Comparison of ENCODE assay signal across 8 mouse cellular contexts in genomic region chr11:59526472-59527080, GRCm38 (mm10). TPM values are rescaled to one million over a fixed set of nuclear protein-coding genes. Genes with fewer than 3 reads are reported as not detected.
A peak's percentile ranks its signal among the peaks of the same experiment; 100 is the strongest.
DNase-seq lines count a peak whose midpoint lies in the region; ATAC-seq and TF ChIP-seq lines count a peak whose summit lies in the region.

TSS of gene Zkscan17 (minus strand) at chr11:59526751.

- H3K4me1 ChIP-seq in MEL (ENCODE audit: control insufficient read depth in 1 of 2, insufficient read depth in 2 of 2, low read length in 2 of 2) = 0 out of 4 replicates have a peak, but pooled peaks cover 0 to 2% of the 10 kb centered on the region in 2 experiments
- peaks cover 3% of the 10 kb centered on the region; the same call in 1 of the 2 replicates for H3K4me1 ChIP-seq in forebrain, embryonic 12.5 days
- H3K4me1 ChIP-seq in liver, adult 2 months (ENCODE audit: control insufficient read depth, insufficient read depth, low read length) = no peaks in the 10 kb centered on the region
- H3K4me1 ChIP-seq in neural tube, embryonic 14.5 days (ENCODE audit: control insufficient read depth, insufficient read depth, low read length) = no peaks in the 10 kb centered on the region

- 44% methylated on average over 8 of the region's 8 CpGs for WGBS in forebrain, embryonic 12.5 days
- 46% methylated on average over 8 of the region's 8 CpGs for WGBS in liver, adult 2 months
- WGBS in neural tube, embryonic 14.5 days = 50% methylated on average over 8 of the region's 8 CpGs

- no peak within 1 kb of the TSS for H3K4me2 ChIP-seq in forebrain, embryonic 12.5 days
- H3K4me2 ChIP-seq in neural tube, embryonic 14.5 days (ENCODE audit: low read depth, low read length) = no peak within 1 kb of the TSS

- peaks cover 2% of the 10 kb centered on the region in 2 experiments; a peak in 1 of 4 replicates for H3K27me3 ChIP-seq in MEL (ENCODE audit: control insufficient read depth in 1 of 2, insufficient read depth in 2 of 2, low read length in 2 of 2)
- H3K27me3 ChIP-seq in forebrain, embryonic 12.5 days = no peaks in the 10 kb centered on the region
- H3K27me3 ChIP-seq in liver, adult 2 months (ENCODE audit: control insufficient read depth, insufficient read depth, low read length) = no peaks in the 10 kb centered on the region
- no peaks in the 10 kb centered on the region for H3K27me3 ChIP-seq in neural tube, embryonic 14.5 days (ENCODE audit: control insufficient read depth, insufficient read depth, low read length)

- H3K79me2 ChIP-seq in MEL (ENCODE audit: control insufficient read depth, insufficient read depth, low read length, poor library complexity) = no peaks in the 10 kb centered on the region
- no peaks in the 10 kb centered on the region for H3K79me2 ChIP-seq in liver, adult 2 months (ENCODE audit: control insufficient read depth, insufficient read depth, low read length)

- no peaks in the 10 kb centered on the region for H3K9me3 ChIP-seq in MEL (replicated peaks; ENCODE audit: insufficient read depth, low read length)
- H3K9me3 ChIP-seq in forebrain, embryonic 12.5 days = no peaks in the 10 kb centered on the region
- no peaks in the 10 kb centered on the region for H3K9me3 ChIP-seq in neural tube, embryonic 14.5 days (ENCODE audit: control insufficient read depth, low read length)

- no peak within 1 kb of the TSS for H3K4me3 ChIP-seq in MEL (ENCODE audit: control insufficient read depth in 1 of 2, insufficient read depth in 1 of 2, low read depth in 2 of 2, low read length in 2 of 2)
- H3K4me3 ChIP-seq in forebrain, embryonic 12.5 days (replicated peaks) = no peak within 1 kb of the TSS
- no peak within 1 kb of the TSS for H3K4me3 ChIP-seq in liver, adult 2 months (ENCODE audit: insufficient read depth, low read depth, low read length)
- H3K4me3 ChIP-seq in neural tube, embryonic 14.5 days (ENCODE audit: low read depth, low read length) = no peak within 1 kb of the TSS

- H3K36me3 ChIP-seq in MEL (ENCODE audit: control insufficient read depth in 1 of 2, insufficient read depth in 2 of 2, low read length in 2 of 2) = no peaks in the 10 kb centered on the region
- no peaks in the 10 kb centered on the region for H3K36me3 ChIP-seq in forebrain, embryonic 12.5 days (replicated peaks)
- H3K36me3 ChIP-seq in liver, adult 2 months (ENCODE audit: control insufficient read depth, insufficient read depth, low read length) = no peaks in the 10 kb centered on the region
- no peaks in the 10 kb centered on the region for H3K36me3 ChIP-seq in neural tube, embryonic 14.5 days (ENCODE audit: control insufficient read depth, insufficient read depth, low read length)

- no peak for ATAC-seq in forebrain, embryonic 12.5 days (ENCODE audit: low FRiP score)
- peak; percentile 77 to 84 for ATAC-seq in hematopoietic stem cell, adult 5-6 weeks (replicated peaks in 1 of 2; ENCODE audit: insufficient read depth in 1 of 2, low FRiP score in 2 of 2, low TSS enrichment in 1 of 2, low read depth in 1 of 2, poor library complexity in 2 of 2, severe bottlenecking in 2 of 2)
- ATAC-seq in neural tube, embryonic 14.5 days (ENCODE audit: low read depth) = no peak

- DNase-seq in cerebellum, postnatal 10 days = peak; percentile 50 to 66
- no peak for DNase-seq in cerebellum, adult 11 months
- peak; percentile 72 for DNase-seq in MEL (ENCODE audit: low read depth, low spot score)
- DNase-seq in liver, adult 2 months (ENCODE audit: extremely low read depth, low read depth, low spot score) = peak; percentile 42
- DNase-seq in natural killer cell, adult 2 months (ENCODE audit: low spot score in 2 of 2) = no peak

- TF ChIP-seq CTCF in MEL (IDR thresholded peaks at IDR 0.05 in 2 of 3, conservative IDR thresholded peaks at IDR 0.05 in 1 of 3; ENCODE audit: control insufficient read depth in 1 of 3, insufficient read depth in 1 of 3, low read depth in 2 of 3, low read length in 3 of 3, poor library complexity in 1 of 3, severe bottlenecking in 1 of 3) = peak; percentile 20 to 55 (median 32); a peak in 4 of 6 replicates
- peak; percentile 47 for TF ChIP-seq CTCF in liver, adult 2 months (IDR thresholded peaks at IDR 0.05; ENCODE audit: low read depth, low read length)

- TF ChIP-seq POLR2A in MEL (IDR thresholded peaks at IDR 0.05; ENCODE audit: control insufficient read depth in 1 of 2, insufficient read depth in 1 of 2, low read depth in 1 of 2, low read length in 2 of 2, poor library complexity in 1 of 2) = no peak
- TF ChIP-seq POLR2A in liver, adult 2 months (IDR thresholded peaks at IDR 0.05; ENCODE audit: extremely low read depth, insufficient read depth, low read length) = no peak

- H3K9ac ChIP-seq in MEL (ENCODE audit: control insufficient read depth, low read depth, low read length, poor library complexity, severe bottlenecking) = no peak within 1 kb of the TSS
- no peak within 1 kb of the TSS for H3K9ac ChIP-seq in forebrain, embryonic 12.5 days
- no peak within 1 kb of the TSS for H3K9ac ChIP-seq in liver, adult 2 months (ENCODE audit: low read depth, low read length)
- H3K9ac ChIP-seq in neural tube, embryonic 14.5 days (replicated peaks; ENCODE audit: low read depth, low read length) = no peak within 1 kb of the TSS

- TF ChIP-seq RAD21 in MEL (IDR thresholded peaks at IDR 0.05; ENCODE audit: low read depth, low read length) = no peak

- H3K27ac ChIP-seq in MEL (ENCODE audit: control insufficient read depth, low read depth, low read length) = no peak within 1 kb of the TSS
- no peak within 1 kb of the TSS for H3K27ac ChIP-seq in forebrain, embryonic 12.5 days
- H3K27ac ChIP-seq in liver, adult 2 months (replicated peaks; ENCODE audit: insufficient read depth, low read depth, low read length) = no peak within 1 kb of the TSS
- no peak within 1 kb of the TSS for H3K27ac ChIP-seq in neural tube, embryonic 14.5 days (ENCODE audit: low read depth, low read length)

- TF ChIP-seq EP300 in MEL (IDR thresholded peaks at IDR 0.05; ENCODE audit: low read depth in 1 of 2, low read length in 2 of 2) = peak in 1 of 2 experiments; percentile 56; a peak in 1 of 4 replicates

TF ChIP-seq in MEL, 35 proteins besides CTCF, POLR2A, EP300 and RAD21:
- TF ChIP-seq CHD1 (IDR thresholded peaks at IDR 0.05; ENCODE audit: low read depth, low read length) (no peak), RCOR1 (IDR thresholded peaks at IDR 0.05; ENCODE audit: low read depth, low read length) (peak; percentile 90), MYC (IDR thresholded peaks at IDR 0.05; ENCODE audit: low read depth, low read length) (peak; percentile 41; the same call in 1 of the 2 replicates), MEF2A (IDR thresholded peaks at IDR 0.05; ENCODE audit: extremely low read depth, insufficient replicate concordance, low read depth, low read length, poor library complexity, severe bottlenecking) (no peak), ZNF384 (IDR thresholded peaks at IDR 0.05; ENCODE audit: low read depth, low read length) (peak; percentile 89)

RNA-seq across cellular contexts. Expression of gene Zkscan17, which starts in this region (rescaled TPM):
- 31.7 and 31.8 TPM in 2 replicates for total RNA-seq in MEL (2012; rRNA removed)
- polyA plus RNA-seq in MEL (2012; ENCODE audit: insufficient read depth in 1 of 2, insufficient read length in 2 of 2, low read depth in 1 of 2, low replicate concordance in 2 of 2, missing spikeins in 1 of 2) = 10 to 100 TPM in 1 of 2 experiments, not detected in 1; 49.6 TPM
- polyA plus RNA-seq in forebrain, embryonic 12.5 days (2016; fragmentation: Nextera tagmentation; extraction: Ambion mirVana) = 29.6 and 34.9 TPM in 2 replicates
- 18.3 and 20.8 TPM in 2 replicates for total RNA-seq in hematopoietic stem cell, adult 5-6 weeks (2017)
- 5.1 and 7.1 TPM in 2 replicates for total RNA-seq in liver, adult 2 months (2014; rRNA removed)
- polyA plus RNA-seq in liver, adult 2 months (2012; rRNA removed) = 8.0 and 9.4 TPM in 2 replicates
- polyA plus RNA-seq in neural tube, embryonic 14.5 days (2014; fragmentation: Nextera tagmentation; extraction: Ambion mirVana) = 11.3 and 13.0 TPM in 2 replicates

Comparison
In these comparisons a context has a peak if more than half of its experiments do, and no peak if none do; other contexts are left out.
1. DNase-seq: peak in cerebellum, postnatal 10 days (2 of 2), MEL (single experiment) and liver, adult 2 months (single experiment); none in cerebellum, adult 11 months (single experiment) and natural killer cell, adult 2 months (0 of 2).
2. ATAC-seq: peak in hematopoietic stem cell, adult 5-6 weeks (2 of 2); none in forebrain, embryonic 12.5 days (single experiment) and neural tube, embryonic 14.5 days (single experiment).